Mouse (Mus musculus) erythroblast, embryonic 14.5 days (primary cell): ENCODE data around the gene Sh2d4b.

Experiments
- GATA1 ChIP-seq: IDR thresholded peaks from 2 replicates; pipeline ENCODE4 v1.6.1; 2012; ENCODE audit warnings: low read length, inconsistent platforms, mixed read lengths
- TAL1 ChIP-seq: IDR thresholded peaks from 3 replicates; pipeline ENCODE4 v1.6.1; 2012; ENCODE audit warnings: low read length, inconsistent platforms, mixed read lengths

DNA sequence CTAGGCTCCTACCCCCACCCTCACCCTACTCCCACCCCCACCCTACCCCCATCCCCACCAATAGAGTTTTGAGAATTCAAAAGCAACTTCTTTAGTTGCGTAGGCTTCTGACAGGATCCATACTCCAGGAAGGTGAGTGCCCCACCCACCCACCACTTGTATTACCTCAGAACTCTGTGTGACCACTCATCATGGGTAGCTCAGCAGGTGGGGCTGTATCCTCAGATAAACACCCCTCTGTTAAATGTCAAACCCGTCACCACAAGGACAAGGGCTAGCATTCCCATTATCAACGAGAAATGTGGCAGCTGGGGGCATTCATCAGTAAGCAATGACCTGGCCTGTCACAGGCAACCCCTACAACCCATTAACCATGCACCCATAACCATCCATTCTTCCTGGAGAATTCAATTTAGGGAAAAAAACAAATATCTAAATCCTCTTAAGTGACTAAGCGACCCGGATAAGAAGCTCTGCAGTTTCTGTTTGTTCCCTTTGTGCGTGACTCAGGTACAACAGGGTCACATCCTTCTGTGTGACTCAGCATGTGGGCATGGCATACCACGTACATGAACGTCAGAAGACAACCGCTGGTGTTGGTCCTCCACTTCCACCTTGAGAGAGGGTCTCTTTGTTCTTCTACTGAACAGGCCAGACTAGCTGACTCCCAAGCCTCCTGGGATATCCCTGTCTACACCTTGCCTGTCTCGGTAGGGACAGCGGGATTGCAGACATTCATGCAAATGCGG lies 9.4 kb upstream of the Sh2d4b start:
- no peak for TF ChIP-seq GATA1
- no peak for TF ChIP-seq TAL1
